Mouse (Mus musculus) kidney, postnatal 14 days (tissue): ENCODE measurements at regions not wholly inside any gene's neighbourhood (a gene's known extent, or its start where the extent isn't known, plus 50 kb on each side); places are given as distances from the start of the nearest gene placed in this dataset.
"Not testable (repeated sequence)": the region's sequence is repeated elsewhere in the genome, so short reads cannot be mapped to it uniquely, and the experiment has no call there.

Experiments used
- DNase-seq: peaks from one replicate; pipeline ENCODE4 v3.0.0; 2022; ENCODE audit warnings: mixed read lengths

GRCm38 (mm10) chr2:133748493-133748892, 196.5 kb downstream of the Bmp2 start:
- DNase-seq = no peak

DNA sequence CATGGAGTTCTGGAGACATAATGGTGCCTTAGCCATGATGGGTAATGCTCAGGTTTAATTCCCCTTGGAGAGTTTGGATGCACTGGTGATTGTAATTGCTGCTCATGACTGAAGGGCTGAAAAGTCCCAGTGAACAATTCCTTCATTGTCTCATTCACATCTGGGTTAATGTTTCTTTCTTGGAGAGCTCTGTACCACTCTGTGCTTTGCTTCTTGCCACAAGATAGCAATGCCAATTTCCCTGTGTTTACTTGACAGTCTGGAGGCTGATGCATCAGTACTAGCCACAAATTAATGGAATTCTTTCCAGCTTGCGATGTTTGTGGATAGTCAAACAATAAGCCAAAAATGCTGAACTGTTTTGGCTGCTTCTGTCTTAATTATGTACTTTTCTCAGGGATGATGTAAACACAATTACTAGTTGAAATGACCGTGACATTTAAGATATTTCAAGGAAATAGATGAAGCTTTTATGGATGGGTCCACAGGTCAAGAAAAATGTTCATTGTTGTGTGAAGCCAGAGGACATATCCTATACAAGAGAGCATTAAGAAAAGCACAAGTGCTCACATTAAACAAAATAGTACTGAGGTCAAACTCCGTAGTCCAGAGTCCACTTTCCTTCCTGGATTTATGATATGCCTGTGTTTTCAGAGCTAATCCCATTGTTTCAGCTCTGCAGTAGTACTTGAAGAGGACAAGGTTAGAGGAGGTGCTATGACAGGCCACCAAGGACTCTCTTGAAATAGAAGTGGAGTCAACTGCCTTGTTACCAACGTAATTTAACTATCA, 198.1 kb downstream of the Bmp2 start:
- no peak for DNase-seq

DNA sequence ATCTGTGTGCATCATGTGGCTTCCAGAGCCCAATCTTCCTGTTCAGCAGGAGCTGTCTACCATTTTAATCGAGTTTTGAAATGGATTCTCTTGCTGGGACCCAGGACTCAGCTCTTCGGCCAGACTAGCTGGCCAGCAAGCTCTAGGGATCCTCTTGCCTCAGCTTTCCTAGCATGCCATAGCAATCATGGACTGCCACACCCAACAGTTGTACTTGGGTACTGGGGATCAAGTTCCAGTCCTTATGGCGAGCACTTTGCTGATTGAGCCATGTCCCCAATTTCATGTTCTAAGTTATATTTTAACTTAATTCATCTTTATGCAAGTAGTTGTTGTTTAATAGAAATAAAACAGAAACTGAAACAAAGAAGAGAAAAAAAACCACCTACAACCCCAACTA, 202.1 kb downstream of the Bmp2 start:
- DNase-seq = no peak

GRCm38 (mm10) chr2:133761496-133761895, 209.5 kb downstream of the Bmp2 start:
- peak; percentile 6 for DNase-seq

GRCm38 (mm10) chr2:133768546-133768945, 216.6 kb downstream of the Bmp2 start:
- DNase-seq = no peak

DNA sequence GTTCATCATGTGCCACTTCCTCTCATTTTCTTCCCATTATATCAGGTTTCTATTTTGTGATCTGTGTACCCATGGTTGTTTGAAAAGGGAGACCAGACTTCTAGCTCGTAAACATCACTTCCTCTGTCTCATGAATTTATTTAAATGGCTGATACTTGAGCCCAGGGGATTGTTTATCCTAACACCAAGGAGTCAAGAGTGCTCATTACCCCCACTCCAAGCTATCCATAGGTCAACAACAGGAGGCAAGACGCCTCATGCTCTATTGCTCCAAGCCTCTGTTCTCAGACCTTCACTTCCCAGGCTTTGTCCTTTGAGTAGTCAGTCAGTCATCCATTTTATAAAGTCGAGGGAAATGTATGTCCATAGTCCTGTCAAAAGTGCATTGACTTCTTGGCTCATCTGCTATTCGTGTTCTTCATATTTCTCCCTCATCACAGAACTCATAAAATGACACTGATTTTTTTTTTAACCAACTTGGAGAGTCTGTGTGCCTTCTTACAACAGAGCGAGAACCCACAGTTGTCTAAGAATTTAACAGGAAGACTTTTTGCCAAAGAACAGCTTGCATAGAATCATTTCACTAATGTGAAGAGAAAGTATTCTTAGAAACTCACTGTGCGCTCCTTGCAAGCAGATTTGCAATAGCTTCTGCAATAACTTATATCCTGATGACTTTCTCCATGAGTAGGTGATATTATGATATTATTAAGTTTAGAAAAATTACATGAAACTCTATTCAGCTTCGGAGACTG, 231.8 kb downstream of the Bmp2 start:
- no peak for DNase-seq

DNA sequence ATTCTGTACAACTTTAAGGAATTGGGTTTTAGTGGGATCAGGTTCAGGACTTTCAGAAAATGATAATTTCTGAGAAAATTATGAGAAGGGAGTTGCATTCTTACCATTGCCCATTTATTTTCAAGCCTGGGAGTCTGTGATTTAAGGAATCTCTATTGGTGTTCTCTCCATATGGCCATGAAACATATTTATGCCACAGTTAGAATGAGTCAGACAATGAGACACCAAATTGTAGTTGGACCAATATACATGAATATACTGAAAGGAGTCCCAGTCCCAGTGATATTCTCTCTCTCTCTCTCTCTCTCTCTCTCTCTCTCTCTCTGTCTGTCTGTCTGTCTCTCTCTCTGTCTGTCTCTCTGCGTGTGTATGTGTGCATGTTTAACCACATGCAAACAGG, 239.1 kb downstream of the Bmp2 start:
- no peak for DNase-seq

- peak; percentile 21 for DNase-seq
These were observed 241.3 kb downstream of the Bmp2 start for GRCm38 (mm10) chr2:133793293-133793692.

GRCm38 (mm10) chr2:133802666-133803065, 250.7 kb downstream of the Bmp2 start:
- peak; percentile 4 for DNase-seq

DNA sequence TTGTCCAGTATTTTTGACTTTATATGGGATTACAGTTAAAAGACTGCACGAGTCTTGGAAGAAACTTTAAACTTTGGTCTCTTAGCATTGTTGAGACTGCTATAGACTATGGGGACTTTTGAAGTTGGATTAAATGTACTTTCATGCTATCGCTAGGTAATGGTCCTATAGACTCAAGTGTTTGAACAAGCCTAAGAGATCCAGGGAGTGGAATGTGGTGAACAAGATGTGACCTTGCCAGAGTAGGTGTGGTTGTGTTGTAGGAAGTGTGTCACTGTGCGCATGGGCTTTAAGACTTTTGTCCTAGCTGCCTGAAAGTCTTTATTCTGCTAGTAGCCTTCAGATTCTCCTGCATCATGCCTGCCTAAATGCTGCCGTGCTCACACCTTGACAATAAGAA, 269.5 kb downstream of the Bmp2 start:
- DNase-seq = no peak

- no peak for DNase-seq
These were observed 277.4 kb downstream of the Bmp2 start for GRCm38 (mm10) chr2:133829406-133829805.

- no peak for DNase-seq
These were observed 298.5 kb downstream of the Bmp2 start for GRCm38 (mm10) chr2:133850485-133850884.

- DNase-seq = not testable (repeated sequence)
These were observed 323.0 kb downstream of the Bmp2 start for GRCm38 (mm10) chr2:133874982-133875381.

DNA sequence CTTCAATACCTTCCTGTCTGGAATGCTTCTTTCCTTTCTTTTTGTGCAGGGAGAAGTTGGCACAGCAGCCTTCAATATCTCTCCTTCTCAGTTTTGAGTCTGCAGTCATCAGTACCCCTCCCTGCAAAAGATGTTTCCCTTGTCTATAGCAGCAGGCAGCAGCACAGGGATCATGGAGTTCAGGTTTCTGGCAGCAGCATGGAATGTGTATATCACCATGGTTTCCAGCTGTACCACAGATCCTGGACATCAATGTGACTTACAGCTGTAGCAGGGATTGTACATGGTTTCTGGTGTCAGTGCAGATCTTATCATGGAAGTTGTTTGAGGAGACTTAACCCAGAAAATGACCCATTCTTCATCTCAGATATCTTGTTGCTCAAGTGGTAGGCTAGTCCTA, 331.7 kb downstream of the Bmp2 start:
- DNase-seq = no peak

GRCm38 (mm10) chr2:133906269-133906668, 354.3 kb downstream of the Bmp2 start:
- DNase-seq = peak; percentile 1
